Mouse (Mus musculus): ENCODE measurements around the gene Ogfod2. TPM values are rescaled to one million over a fixed set of nuclear protein-coding genes. Genes with fewer than 3 reads are reported as not detected.

Ogfod2 gene
- polyA plus RNA-seq (2012; rRNA removed), result 9.4 and 10.4 TPM in 2 replicates

GRCm38 (mm10) chr5:124111742-124112497 lies at the start of gene Ogfod2:
Gene Ogfod2 (plus strand): TSS chr5:124112297.

GRCm38 (mm10) chr5:124095596-124096232 lies 16.4 kb upstream of the Ogfod2 start, which contains the start of gene Abcb9:
Gene Abcb9 (minus strand): TSS chr5:124095798.

GRCm38 (mm10) chr5:124115990-124116845 lies 4.1 kb downstream of the Ogfod2 start, which contains the start of gene Arl6ip4:
Gene Arl6ip4 (plus strand): TSS chr5:124116089.

Other genes with a start within 250 kb of the Ogfod2 start
- 0.16 and 0.20 TPM in 2 replicates for gene Hcar2, start 246.8 kb upstream of the Ogfod2 start, polyA plus RNA-seq (2012; rRNA removed)
- gene Hcar1, start 232.3 kb upstream of the Ogfod2 start, polyA plus RNA-seq (2012; rRNA removed), result 0.05 and 0.07 TPM in 2 replicates
- 21.9 and 23.9 TPM in 2 replicates for gene Denr, start 205.1 kb upstream of the Ogfod2 start, polyA plus RNA-seq (2012; rRNA removed)
- 0.27 and 0.51 TPM in 2 replicates for gene Gm43518, start 184.9 kb upstream of the Ogfod2 start, polyA plus RNA-seq (2012; rRNA removed)
- gene Ccdc62, start 181.6 kb upstream of the Ogfod2 start, polyA plus RNA-seq (2012; rRNA removed), result 2.7 and 4.0 TPM in 2 replicates
- gene Hip1r, start 138.7 kb upstream of the Ogfod2 start, polyA plus RNA-seq (2012; rRNA removed), result 6.4 and 7.1 TPM in 2 replicates
- 10.6 and 11.9 TPM in 2 replicates for gene Vps37b, start 80.0 kb upstream of the Ogfod2 start, polyA plus RNA-seq (2012; rRNA removed)
- 2.2 and 2.7 TPM in 2 replicates for gene Abcb9, start 16.5 kb upstream of the Ogfod2 start, polyA plus RNA-seq (2012; rRNA removed)
- 51.5 and 58.2 TPM in 2 replicates for gene Arl6ip4, start 3.8 kb downstream of the Ogfod2 start, polyA plus RNA-seq (2012; rRNA removed)
- 4.6 and 4.7 TPM in 2 replicates for gene Pitpnm2, start 137.5 kb downstream of the Ogfod2 start, polyA plus RNA-seq (2012; rRNA removed)
- gene Mphosph9, start 215.7 kb downstream of the Ogfod2 start, polyA plus RNA-seq (2012; rRNA removed), result 3.8 and 4.2 TPM in 2 replicates
- gene 2810006K23Rik, start 215.8 kb downstream of the Ogfod2 start, polyA plus RNA-seq (2012; rRNA removed), result 3.9 and 4.3 TPM in 2 replicates